Mouse (Mus musculus): ENCODE data around the gene H2-D1. TPM values are rescaled to one million over a fixed set of nuclear protein-coding genes. Genes with fewer than 3 reads are reported as not detected.
A peak's percentile ranks its signal among the peaks of the same experiment; 100 is the strongest.
"Not testable (repeated sequence)": the region's sequence is repeated elsewhere in the genome, so short reads cannot be mapped to it uniquely, and the experiment has no call there.

The H2-D1 gene
- 10 to 100 TPM; 18.5 to 18.7 TPM for total RNA-seq (2021)

GRCm38 (mm10) chr17:35262664-35263522, at the start of gene H2-D1:
Gene H2-D1, plus strand, starts transcription at chr17:35262730.
- intact Hi-C loops (cut with DNase I) = no loop called here
- peak; percentile 95 to 97 for DNase-seq (ENCODE audit: low spot score in 2 of 2)

DNA sequence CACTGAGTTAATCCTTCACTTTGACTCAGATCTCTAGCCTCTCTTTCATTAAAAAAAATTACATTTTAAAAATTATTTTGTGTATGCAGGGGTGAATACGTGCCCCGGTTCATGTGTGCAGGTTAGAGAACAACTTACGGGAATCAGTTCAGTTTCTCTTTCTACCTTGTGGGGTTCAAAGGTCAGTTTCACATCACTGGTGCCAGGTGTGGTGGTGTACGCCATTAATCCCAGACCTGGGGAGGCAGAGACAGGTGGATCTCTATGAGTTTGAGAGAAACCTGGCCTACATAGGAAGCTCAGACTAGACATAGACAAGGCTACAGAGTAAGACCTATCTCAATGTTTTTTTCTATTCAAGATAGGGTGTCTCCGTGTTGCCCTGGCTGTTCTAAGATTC, 49.5 kb upstream of the H2-D1 start:
- intact Hi-C loops (cut with DNase I) = no loop called here

GRCm38 (mm10) chr17:35218516-35219193, 43.9 kb upstream of the H2-D1 start:
- intact Hi-C loops (cut with DNase I) = no loop called here
- no peak for DNase-seq (ENCODE audit: low spot score in 2 of 2)

More for the DNA sequence above, 49.5 kb upstream of the H2-D1 start:
- no peak for DNase-seq (ENCODE audit: low spot score in 2 of 2)

GRCm38 (mm10) chr17:35219601-35220041, 42.9 kb upstream of the H2-D1 start:
- DNase-seq (ENCODE audit: low spot score in 2 of 2) = no peak
- intact Hi-C loops (cut with DNase I) = no loop called here

- DNase-seq (ENCODE audit: low spot score in 2 of 2) = no peak
- intact Hi-C loops (cut with DNase I) = no loop called here
Measured at GRCm38 (mm10) chr17:35220156-35220952, 42.2 kb upstream of the H2-D1 start, which contains the start of gene Gm16181. Gene Gm16181, plus strand, starts transcription at chr17:35220834.

DNA sequence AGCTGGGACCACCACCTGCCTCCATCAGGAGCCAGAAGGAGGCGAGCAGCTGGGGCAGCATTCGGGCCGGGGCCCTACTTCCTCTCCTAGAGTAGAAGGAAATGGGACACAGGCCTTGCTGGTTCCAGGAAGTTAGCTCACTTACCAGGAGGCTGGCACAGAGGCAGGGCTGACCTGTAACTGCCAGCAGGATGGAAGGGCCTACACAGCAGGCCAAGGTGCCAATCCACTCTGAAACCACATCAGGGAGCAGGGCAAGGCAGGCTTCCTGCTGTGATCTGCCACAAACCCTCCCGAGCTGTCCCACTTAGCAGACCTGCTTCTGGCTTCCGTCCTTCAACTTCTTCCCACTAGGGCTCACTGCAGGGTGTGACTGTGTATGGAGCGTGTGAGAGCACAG, 40.2 kb upstream of the H2-D1 start:
- no peak for DNase-seq (ENCODE audit: low spot score in 2 of 2)
- intact Hi-C loops (cut with DNase I) = no loop called here

DNA sequence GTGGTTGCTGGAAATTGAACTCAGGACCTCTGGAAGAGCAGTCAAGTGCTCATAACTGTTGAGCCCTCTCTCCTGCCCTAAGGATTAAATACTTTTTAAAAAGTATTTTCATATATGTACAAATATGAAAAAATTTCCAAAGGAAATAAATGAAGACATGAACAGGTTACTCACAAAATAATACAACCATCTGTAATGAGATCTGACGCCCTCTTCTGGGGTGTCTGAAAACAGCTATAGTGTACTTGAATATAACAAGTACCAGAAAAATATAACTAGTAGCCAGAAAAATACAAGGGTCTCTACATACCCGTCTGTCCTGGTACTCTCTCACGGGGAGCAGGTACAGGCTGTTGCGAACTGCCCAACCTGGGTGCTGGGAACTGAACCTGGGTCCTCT, 37.9 kb upstream of the H2-D1 start:
- intact Hi-C loops (cut with DNase I) = no loop called here

DNA sequence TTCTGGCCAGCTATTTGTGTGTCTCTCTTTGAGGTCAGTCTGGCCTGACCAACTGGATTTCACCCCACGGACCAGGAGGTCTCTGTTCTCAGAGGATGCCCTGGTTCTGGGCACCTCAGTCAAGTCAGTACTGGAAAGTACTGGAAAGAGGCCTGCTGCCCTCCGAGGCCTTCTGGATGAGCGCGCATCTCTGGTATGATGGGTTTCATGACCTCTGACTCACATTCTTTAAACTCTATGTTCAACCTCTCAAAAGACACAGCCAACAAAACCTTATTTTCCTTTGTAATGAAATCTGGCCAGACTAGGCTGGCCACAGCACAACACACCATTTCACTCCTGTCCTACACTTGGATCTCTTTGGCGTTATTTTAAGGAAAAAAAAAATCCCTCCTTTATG, 37.1 kb upstream of the H2-D1 start:
- DNase-seq (ENCODE audit: low spot score in 2 of 2) = no peak
- intact Hi-C loops (cut with DNase I) = no loop called here

More for the DNA sequence above, 37.9 kb upstream of the H2-D1 start:
- DNase-seq (ENCODE audit: low spot score in 2 of 2) = no peak

GRCm38 (mm10) chr17:35226561-35227046, 35.9 kb upstream of the H2-D1 start:
- DNase-seq (ENCODE audit: low spot score in 2 of 2) = no peak
- intact Hi-C loops (cut with DNase I) = no loop called here

DNA sequence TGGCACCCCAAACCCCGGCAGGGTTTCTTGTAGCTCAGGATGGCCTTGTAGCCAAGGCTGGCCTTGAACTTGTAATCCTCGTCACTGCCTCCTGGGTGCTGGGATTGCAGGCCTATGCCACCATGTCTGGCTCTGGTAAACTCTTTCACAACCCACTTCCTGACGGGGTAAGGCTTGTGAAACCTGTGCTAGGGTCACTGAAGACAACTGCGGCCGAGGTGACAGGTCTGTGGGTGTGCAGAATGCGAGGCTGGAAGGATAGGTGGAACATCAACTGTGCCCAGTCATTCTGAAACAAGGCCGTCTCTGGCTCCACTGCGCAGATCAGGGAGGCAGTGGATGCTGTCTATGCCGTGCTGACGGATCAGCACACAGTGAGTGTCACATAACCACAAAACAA, 31.5 kb upstream of the H2-D1 start:
- no peak for DNase-seq (ENCODE audit: low spot score in 2 of 2)
- intact Hi-C loops (cut with DNase I) = loop anchor here (5.0 kb wide), 1 partner anchor 34 kb away; no protein-coding TSS in a partner anchor

- DNase-seq (ENCODE audit: low spot score in 2 of 2) = peak; percentile 85 to 86
- intact Hi-C loops (cut with DNase I) = loop anchor here (1.0 to 5.0 kb wide), 2 partner anchors 35 to 54 kb away; no protein-coding TSS in a partner anchor
Measured at GRCm38 (mm10) chr17:35232043-35232442, 30.5 kb upstream of the H2-D1 start.

GRCm38 (mm10) chr17:35232659-35233058, 29.9 kb upstream of the H2-D1 start:
- DNase-seq (ENCODE audit: low spot score in 2 of 2) = no peak
- intact Hi-C loops (cut with DNase I) = loop anchor here (1.0 to 5.0 kb wide), 2 partner anchors 35 to 54 kb away; no protein-coding TSS in a partner anchor

GRCm38 (mm10) chr17:35233114-35233980, 29.2 kb upstream of the H2-D1 start, which contains the start of gene Atp6v1g2:
Gene Atp6v1g2, plus strand, starts transcription at chr17:35233660.
- intact Hi-C loops (cut with DNase I) = loop anchor here (5.0 kb wide), 1 partner anchor 36 kb away; no protein-coding TSS in a partner anchor
- no peak for DNase-seq (ENCODE audit: low spot score in 2 of 2)

GRCm38 (mm10) chr17:35234090-35234489, 28.4 kb upstream of the H2-D1 start:
- not testable (repeated sequence) for DNase-seq (ENCODE audit: low spot score in 2 of 2)
- intact Hi-C loops (cut with DNase I) = loop anchor here (5.0 kb wide), 1 partner anchor 37 kb away; no protein-coding TSS in a partner anchor

- intact Hi-C loops (cut with DNase I) = loop anchor here (1.0 to 5.0 kb wide), 2 partner anchors 38 to 70 kb away; no protein-coding TSS in a partner anchor
- DNase-seq (ENCODE audit: low spot score in 2 of 2) = no peak
Measured at GRCm38 (mm10) chr17:35234903-35235302, 27.6 kb upstream of the H2-D1 start.

DNA sequence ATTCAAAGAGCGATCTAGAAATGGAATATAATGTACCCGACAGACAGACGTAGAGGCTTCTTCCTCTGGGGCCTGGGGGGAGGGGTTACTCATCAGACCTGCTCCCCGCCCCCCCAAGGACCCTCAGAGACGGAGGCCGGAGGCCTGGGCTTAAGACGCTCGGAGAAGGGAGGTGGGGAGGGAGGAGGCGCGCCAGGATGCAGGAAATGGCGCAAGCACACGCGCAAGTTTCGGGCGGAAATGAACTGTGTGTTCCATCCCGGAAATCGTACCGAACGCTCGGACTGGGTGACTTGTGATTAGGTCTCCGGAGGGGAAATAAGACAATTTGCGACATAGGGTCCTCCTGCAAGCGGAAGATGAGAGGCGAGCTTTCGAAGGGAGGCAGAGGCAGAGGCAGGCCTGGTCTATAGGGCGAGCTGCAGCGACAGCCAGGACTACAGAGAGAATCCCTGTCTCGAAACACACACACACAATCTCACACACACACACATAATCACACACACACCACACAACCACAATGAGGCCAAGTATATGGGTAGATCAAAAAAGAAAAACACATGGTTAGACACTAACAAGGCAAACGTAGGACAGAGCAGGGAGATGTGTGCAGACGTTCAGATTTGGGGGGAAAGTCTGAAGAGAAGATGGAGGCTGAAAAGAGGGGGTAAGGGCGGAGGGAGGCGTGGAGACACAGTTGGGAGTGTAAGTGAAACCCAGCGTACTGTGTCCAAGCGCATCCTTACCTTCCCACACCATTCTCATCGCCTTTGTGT, 26.7 kb upstream of the H2-D1 start, which contains the start of gene Nfkbil1:
Gene Nfkbil1 (minus strand): TSS at position 179 of the 776 bp plus-strand sequence.
- intact Hi-C loops (cut with DNase I) = loop anchor here (1.0 kb wide), 2 partner anchors 71 to 115 kb away; partner anchors contain the start of gene Gpank1
- DNase-seq (ENCODE audit: low spot score in 2 of 2) = peak; percentile 91 to 98

DNA sequence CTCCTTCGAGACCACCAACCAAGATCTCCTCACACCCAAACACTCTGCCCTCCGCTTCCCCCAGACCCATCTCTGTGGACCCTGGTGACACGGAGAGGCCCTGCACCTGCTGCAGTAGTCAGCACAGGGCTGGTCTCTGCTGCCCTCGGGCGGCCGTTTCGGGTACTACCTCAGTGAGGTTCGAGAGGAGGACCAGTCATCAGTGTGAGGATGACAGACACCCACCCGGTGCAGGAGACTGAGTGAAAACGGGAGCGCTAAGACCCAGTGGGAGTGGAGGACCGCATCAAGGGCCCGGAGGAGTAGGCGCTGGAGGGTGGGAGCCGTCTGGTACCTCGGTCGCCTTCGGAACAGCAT, 26.2 kb upstream of the H2-D1 start:
- intact Hi-C loops (cut with DNase I) = loop anchor here (1.0 kb wide), 1 partner anchor 115 kb away; the partner anchor contains the start of gene Gpank1

More for the DNA sequence above, 26.2 kb upstream of the H2-D1 start:
- DNase-seq (ENCODE audit: low spot score in 2 of 2) = peak; percentile 99
